Mouse (Mus musculus): ENCODE data around the gene Cdk2ap2. TPM values are rescaled to one million over a fixed set of nuclear protein-coding genes. Genes with fewer than 3 reads are reported as not detected.

Gene Cdk2ap2
- polyA plus RNA-seq, 2 experiments = 52.5 to 101 TPM

DNA sequence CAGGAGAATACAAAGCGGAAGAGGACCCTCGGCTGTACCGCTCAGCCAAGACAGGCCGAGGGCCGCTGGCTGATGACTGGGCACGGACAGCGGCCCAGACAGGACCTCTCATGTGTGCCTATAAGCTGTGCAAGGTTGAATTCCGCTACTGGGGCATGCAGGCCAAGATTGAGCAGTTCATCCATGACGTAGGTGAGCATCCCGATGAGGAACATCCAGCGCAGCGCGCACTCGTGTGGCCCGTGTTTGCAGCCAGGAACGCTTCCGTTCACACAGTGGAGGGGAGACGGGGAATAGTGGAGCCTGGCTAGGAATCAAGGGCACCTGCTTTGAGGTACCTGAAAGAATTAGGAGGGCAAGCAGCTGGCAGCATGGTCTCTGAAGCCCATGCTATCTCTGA, 6.3 kb downstream of the Cdk2ap2 start:
- Histone ChIP-seq H3K9ac (replicated peaks) (no peak overlapping the region), H3K36me3 (replicated peaks; ENCODE audit: control insufficient read depth, insufficient read depth, low read depth) (no peaks in the 10 kb centered on the region), H3K4me3 (ENCODE audit: insufficient read depth in 1 of 2, low read depth in 2 of 2, low read length in 2 of 2) (no peak overlapping the region), H3K27ac (no peak overlapping the region), H3K27me3 (ENCODE audit: control insufficient read depth, insufficient read depth, low read length) (peaks cover 28% of the 10 kb centered on the region), H3K4me1 (replicated peaks; ENCODE audit: control insufficient read depth in 2 of 2, insufficient read depth in 2 of 2, low read length in 1 of 2) (peaks cover 12 to 14% of the 10 kb centered on the region in 2 experiments), H3K4me2 (ENCODE audit: low read depth) (no peak overlapping the region), H3K9me3 (ENCODE audit: control insufficient read depth, low read length) (no peaks in the 10 kb centered on the region)
- ATAC-seq (ENCODE audit: insufficient read depth) (no peak), DNase-seq (ENCODE audit: low read depth in 3 of 3, low spot score in 3 of 3) (no peak)
- TF ChIP-seq CTCF (IDR thresholded peaks at IDR 0.05; ENCODE audit: low read depth) = no peak
- no peak for TF ChIP-seq EP300 (IDR thresholded peaks at IDR 0.05; ENCODE audit: low read depth)
- 90% methylated on average over 18 of the region's 18 CpGs for WGBS (ENCODE audit: insufficient replicate concordance)

DNA sequence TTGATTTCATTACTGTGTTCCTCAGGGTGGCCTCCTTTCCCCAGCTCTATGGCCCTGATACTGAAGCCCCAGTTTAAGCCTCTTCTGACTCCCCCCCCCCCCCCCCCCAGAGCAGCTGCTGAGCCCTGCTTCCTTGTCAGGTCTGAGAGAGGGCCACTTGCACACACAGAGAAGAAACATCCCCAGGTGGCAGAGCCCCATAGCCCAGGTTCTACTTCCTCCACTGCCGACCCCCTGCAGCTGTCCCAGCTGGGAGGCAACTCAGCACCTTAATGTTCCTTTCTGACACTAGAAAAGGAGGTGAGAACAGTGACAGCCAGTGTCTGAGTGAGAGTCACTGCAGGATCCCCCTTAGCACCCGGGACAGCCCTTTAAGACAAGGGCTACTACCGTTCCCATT, 6.8 kb downstream of the Cdk2ap2 start:
- Histone ChIP-seq H3K27me3 (ENCODE audit: control insufficient read depth, insufficient read depth, low read length) (peaks cover 28% of the 10 kb centered on the region), H3K27ac (no peak overlapping the region), H3K4me1 (replicated peaks; ENCODE audit: control insufficient read depth in 2 of 2, insufficient read depth in 2 of 2, low read length in 1 of 2) (peaks cover 9 to 10% of the 10 kb centered on the region in 2 experiments), H3K36me3 (replicated peaks; ENCODE audit: control insufficient read depth, insufficient read depth, low read depth) (no peaks in the 10 kb centered on the region), H3K9ac (replicated peaks) (no peak overlapping the region), H3K4me3 (ENCODE audit: insufficient read depth in 1 of 2, low read depth in 2 of 2, low read length in 2 of 2) (no peak overlapping the region), H3K9me3 (ENCODE audit: control insufficient read depth, low read length) (no peaks in the 10 kb centered on the region), H3K4me2 (ENCODE audit: low read depth) (no peak overlapping the region)
- 61% methylated on average over 3 of the region's 3 CpGs for WGBS (ENCODE audit: insufficient replicate concordance)
- no peak for TF ChIP-seq EP300 (IDR thresholded peaks at IDR 0.05; ENCODE audit: low read depth)
- TF ChIP-seq CTCF (IDR thresholded peaks at IDR 0.05; ENCODE audit: low read depth) = no peak
- DNase-seq (ENCODE audit: low read depth in 3 of 3, low spot score in 3 of 3) (no peak), ATAC-seq (ENCODE audit: insufficient read depth) (no peak)

DNA sequence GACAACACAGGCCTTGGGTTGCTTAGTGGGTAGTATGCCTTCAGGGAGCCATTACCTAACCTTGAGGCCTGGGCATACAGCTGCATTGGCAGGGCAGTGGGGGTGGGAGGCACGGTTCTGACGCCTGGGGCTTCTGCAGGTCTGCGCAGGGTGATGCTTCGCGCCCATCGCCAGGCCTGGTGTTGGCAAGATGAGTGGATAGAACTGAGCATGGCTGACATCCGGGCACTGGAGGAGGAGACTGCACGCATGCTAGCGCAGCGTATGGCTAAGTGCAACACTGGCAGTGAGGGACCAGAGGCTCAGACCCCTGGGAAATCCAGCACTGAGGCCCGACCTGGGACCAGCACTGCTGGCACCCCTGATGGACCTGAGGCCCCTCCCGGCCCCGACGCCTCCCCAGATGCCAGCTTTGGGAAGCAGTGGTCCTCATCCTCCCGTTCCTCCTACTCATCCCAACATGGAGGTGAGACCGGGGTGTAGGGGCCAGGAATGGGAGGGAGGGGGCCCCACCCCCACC, 7.8 kb downstream of the Cdk2ap2 start:
- WGBS (ENCODE audit: insufficient replicate concordance) = 82% methylated on average over 16 of the region's 16 CpGs
- Histone ChIP-seq H3K9ac (replicated peaks) (no peak overlapping the region), H3K4me2 (ENCODE audit: low read depth) (no peak overlapping the region), H3K9me3 (ENCODE audit: control insufficient read depth, low read length) (no peaks in the 10 kb centered on the region), H3K4me3 (ENCODE audit: insufficient read depth in 1 of 2, low read depth in 2 of 2, low read length in 2 of 2) (no peak overlapping the region), H3K27me3 (ENCODE audit: control insufficient read depth, insufficient read depth, low read length) (peaks cover 28% of the 10 kb centered on the region), H3K36me3 (replicated peaks; ENCODE audit: control insufficient read depth, insufficient read depth, low read depth) (no peaks in the 10 kb centered on the region), H3K4me1 (replicated peaks; ENCODE audit: control insufficient read depth in 2 of 2, insufficient read depth in 2 of 2, low read length in 1 of 2) (peaks cover 3% of the 10 kb centered on the region in 2 experiments; a peak in 3 of 4 replicates), H3K27ac (no peak overlapping the region)
- no peak for DNase-seq (ENCODE audit: low read depth in 3 of 3, low spot score in 3 of 3)
- no peak for ATAC-seq (ENCODE audit: insufficient read depth)
- no peak for TF ChIP-seq CTCF (IDR thresholded peaks at IDR 0.05; ENCODE audit: low read depth)
- no peak for TF ChIP-seq EP300 (IDR thresholded peaks at IDR 0.05; ENCODE audit: low read depth)

DNA sequence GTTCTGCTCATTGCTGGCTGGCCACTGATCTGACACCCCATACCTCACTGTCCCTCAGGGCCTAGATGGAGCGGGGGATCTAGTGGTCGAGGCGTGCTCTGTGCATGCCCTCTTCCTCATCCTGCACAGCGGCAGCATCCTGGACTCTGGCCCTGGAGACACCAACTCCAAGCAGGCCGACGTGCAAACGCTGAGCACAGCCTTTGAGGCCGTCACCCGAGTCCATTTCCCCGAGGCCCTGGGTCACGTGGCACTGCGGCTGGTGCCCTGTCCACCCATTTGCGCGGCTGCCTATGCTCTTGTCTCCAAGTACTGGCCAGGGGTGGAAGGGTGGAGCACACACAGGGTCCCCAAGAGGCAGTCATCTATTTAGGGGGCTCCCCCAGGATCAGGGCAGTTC, 9.7 kb downstream of the Cdk2ap2 start:
- Histone ChIP-seq H3K4me2 (ENCODE audit: low read depth) (no peak overlapping the region), H3K9me3 (ENCODE audit: control insufficient read depth, low read length) (no peaks in the 10 kb centered on the region), H3K27me3 (ENCODE audit: control insufficient read depth, insufficient read depth, low read length) (peaks cover 10% of the 10 kb centered on the region), H3K27ac (no peak overlapping the region), H3K9ac (replicated peaks) (no peak overlapping the region), H3K36me3 (replicated peaks; ENCODE audit: control insufficient read depth, insufficient read depth, low read depth) (no peaks in the 10 kb centered on the region), H3K4me1 (replicated peaks; ENCODE audit: control insufficient read depth in 2 of 2, insufficient read depth in 2 of 2, low read length in 1 of 2) (no peaks in the 10 kb centered on the region), H3K4me3 (ENCODE audit: insufficient read depth in 1 of 2, low read depth in 2 of 2, low read length in 2 of 2) (no peak overlapping the region)
- TF ChIP-seq EP300 (IDR thresholded peaks at IDR 0.05; ENCODE audit: low read depth) (no peak), CTCF (IDR thresholded peaks at IDR 0.05; ENCODE audit: low read depth) (no peak)
- WGBS (ENCODE audit: insufficient replicate concordance) = 80% methylated on average over 14 of the region's 14 CpGs
- ATAC-seq (ENCODE audit: insufficient read depth) (no peak), DNase-seq (ENCODE audit: low read depth in 3 of 3, low spot score in 3 of 3) (no peak)

DNA sequence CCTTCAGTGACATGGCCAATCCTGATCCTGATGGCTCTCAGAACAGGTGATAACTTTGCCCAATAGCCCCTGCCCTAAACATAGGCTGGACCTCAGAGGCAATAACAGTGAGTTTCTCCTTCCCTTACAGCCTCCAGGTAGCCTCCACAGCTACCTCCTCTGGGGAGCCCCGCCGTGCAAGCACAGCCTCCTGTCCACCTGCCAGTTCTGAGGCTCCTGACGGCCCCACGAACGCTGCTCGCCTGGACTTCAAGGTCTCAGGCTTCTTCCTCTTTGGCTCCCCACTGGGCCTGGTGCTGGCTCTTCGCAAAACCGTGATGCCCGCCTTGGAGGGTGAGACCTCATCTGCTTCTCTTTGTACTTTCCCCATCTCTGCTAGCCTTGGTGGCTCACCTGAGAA, 11.6 kb downstream of the Cdk2ap2 start:
- H3K9ac ChIP-seq (replicated peaks) = no peak overlapping the region
- no peaks in the 10 kb centered on the region for H3K9me3 ChIP-seq (ENCODE audit: control insufficient read depth, low read length)
- no peak for ATAC-seq (ENCODE audit: insufficient read depth)
- no peak overlapping the region for H3K4me2 ChIP-seq (ENCODE audit: low read depth)
- 78% methylated on average over 9 of the region's 9 CpGs for WGBS (ENCODE audit: insufficient replicate concordance)
- H3K27me3 ChIP-seq (ENCODE audit: control insufficient read depth, insufficient read depth, low read length) = no peaks in the 10 kb centered on the region
- DNase-seq (ENCODE audit: low read depth in 3 of 3, low spot score in 3 of 3) = no peak
- H3K4me1 ChIP-seq (replicated peaks; ENCODE audit: control insufficient read depth in 2 of 2, insufficient read depth in 2 of 2, low read length in 1 of 2) = peaks cover 3 to 9% of the 10 kb centered on the region in 2 experiments; a peak in 3 of 4 replicates
- H3K36me3 ChIP-seq (replicated peaks; ENCODE audit: control insufficient read depth, insufficient read depth, low read depth) = no peaks in the 10 kb centered on the region
- no peak overlapping the region for H3K27ac ChIP-seq
- TF ChIP-seq CTCF (IDR thresholded peaks at IDR 0.05; ENCODE audit: low read depth) (no peak), EP300 (IDR thresholded peaks at IDR 0.05; ENCODE audit: low read depth) (no peak)
- no peak overlapping the region for H3K4me3 ChIP-seq (ENCODE audit: insufficient read depth in 1 of 2, low read depth in 2 of 2, low read length in 2 of 2)

All from liver, embryonic 14.5 days (tissue).